Comparison of ENCODE assay signal across 9 mouse cellular contexts in genomic region chr7:45369022-45369745, GRCm38 (mm10). TPM values are rescaled to one million over a fixed set of nuclear protein-coding genes. Genes with fewer than 3 reads are reported as not detected.
DNase-seq lines count a peak whose midpoint lies in the region; ATAC-seq and TF ChIP-seq lines count a peak whose summit lies in the region.
"Had no signal": no experiment of that assay in that cellular context is flagged by ENCODE, and none has a peak within 500 bp of the region (broad histone marks: within the 10 kb centered on the region; RNA-seq: fewer than 3 reads in every experiment).

No protein-coding gene starts in this region.

- ATAC-seq in heart, postnatal 0 days (ENCODE audit: insufficient read depth, low read depth): no peak
- no peak for ATAC-seq in embryonic facial prominence, embryonic 13.5 days (ENCODE audit: insufficient number of reproducible peaks, insufficient read depth, low FRiP score, low TSS enrichment, low read depth)
- ATAC-seq in limb, embryonic 15.5 days (ENCODE audit: insufficient number of reproducible peaks, low FRiP score, low TSS enrichment, low read depth): no peak
- ATAC-seq in erythroblast, adult 5-6 weeks (replicated peaks; ENCODE audit: low FRiP score, poor library complexity, severe bottlenecking): no peak

- H3K27ac ChIP-seq in heart, postnatal 0 days (ENCODE audit: low read depth): no peak overlapping the region
- H3K27ac ChIP-seq in embryonic facial prominence, embryonic 13.5 days: no peak overlapping the region
- no peak overlapping the region for H3K27ac ChIP-seq in limb, embryonic 15.5 days
- H3K27ac ChIP-seq: liver, embryonic 15.5 days had no signal

- H3K9me3 ChIP-seq in heart, postnatal 0 days (replicated peaks; ENCODE audit: control insufficient read depth, low read length): no peaks in the 10 kb centered on the region
- no peaks in the 10 kb centered on the region for H3K9me3 ChIP-seq in E14TG2a.4 (ENCODE audit: low read length)
- no peaks in the 10 kb centered on the region for H3K9me3 ChIP-seq in embryonic facial prominence, embryonic 13.5 days
- no peaks in the 10 kb centered on the region for H3K9me3 ChIP-seq in limb, embryonic 15.5 days
- H3K9me3 ChIP-seq: liver, embryonic 15.5 days had no signal

- H3K9ac ChIP-seq in heart, postnatal 0 days (replicated peaks; ENCODE audit: low read depth, low read length): no peak overlapping the region
- no peak overlapping the region for H3K9ac ChIP-seq in embryonic facial prominence, embryonic 13.5 days
- H3K9ac ChIP-seq in limb, embryonic 15.5 days: no peak overlapping the region

- H3K36me3 ChIP-seq in heart, postnatal 0 days (replicated peaks; ENCODE audit: control insufficient read depth, insufficient read depth, low read length): peaks cover 18% of the 10 kb centered on the region
- peaks cover 31% of the 10 kb centered on the region for H3K36me3 ChIP-seq in E14TG2a.4 (ENCODE audit: insufficient read depth, low read length)
- peaks cover 21% of the 10 kb centered on the region for H3K36me3 ChIP-seq in embryonic facial prominence, embryonic 13.5 days
- peaks cover 19% of the 10 kb centered on the region; the same call in 1 of the 2 replicates for H3K36me3 ChIP-seq in limb, embryonic 15.5 days

- no peak for TF ChIP-seq EP300 in heart, postnatal 0 days (IDR thresholded peaks at IDR 0.05; ENCODE audit: low read depth)

- WGBS in heart, postnatal 0 days: 77% methylated on average over 16 of the region's 16 CpGs
- 74% methylated on average over 16 of the region's 16 CpGs for WGBS in embryonic facial prominence, embryonic 13.5 days
- WGBS in limb, embryonic 15.5 days: 74% methylated on average over 16 of the region's 16 CpGs

- no peak for TF ChIP-seq CTCF in heart, postnatal 0 days (IDR thresholded peaks at IDR 0.05; ENCODE audit: low read depth)
- TF ChIP-seq CTCF in E14TG2a.4 (conservative IDR thresholded peaks at IDR 0.05; ENCODE audit: low read length): no peak

- intact Hi-C loops in heart, postnatal 25 days (cut with DNase I): loop anchor here (2.0 kb wide), 1 partner anchor 68 kb away; no protein-coding TSS in a partner anchor

- H3K4me2 ChIP-seq in heart, postnatal 0 days (ENCODE audit: low read depth, low read length): 0 out of 2 replicates have a peak overlapping the region, but pooled peaks have one; percentile 88
- peak overlapping the region; percentile 92 for H3K4me2 ChIP-seq in embryonic facial prominence, embryonic 13.5 days
- H3K4me2 ChIP-seq in limb, embryonic 15.5 days: peak overlapping the region; percentile 88; the same call in 1 of the 2 replicates

- no peak for DNase-seq in heart, postnatal 0 days (ENCODE audit: low spot score)
- DNase-seq in heart, postnatal 25 days (ENCODE audit: low spot score): no peak
- DNase-seq in urinary bladder, adult 18-20 months (ENCODE audit: low spot score in 2 of 2): no peak
- no peak for DNase-seq in embryo, embryonic 10 days (ENCODE audit: low spot score)

- peaks cover 42% of the 10 kb centered on the region for H3K27me3 ChIP-seq in heart, postnatal 0 days (ENCODE audit: control insufficient read depth, insufficient read depth, low read length)
- H3K27me3 ChIP-seq in E14TG2a.4 (ENCODE audit: insufficient read depth, low read length): peaks cover 38% of the 10 kb centered on the region
- peaks cover 43% of the 10 kb centered on the region for H3K27me3 ChIP-seq in embryonic facial prominence, embryonic 13.5 days
- H3K27me3 ChIP-seq in limb, embryonic 15.5 days: peaks cover 41% of the 10 kb centered on the region

- H3K4me3 ChIP-seq in heart, postnatal 0 days (ENCODE audit: low read depth, low read length): no peak overlapping the region
- H3K4me3 ChIP-seq in E14TG2a.4 (replicated peaks; ENCODE audit: low read length): peak overlapping the region; percentile 85; the same call in 1 of the 2 replicates
- H3K4me3 ChIP-seq in embryonic facial prominence, embryonic 13.5 days: 0 out of 2 replicates have a peak overlapping the region, but pooled peaks have one; percentile 51
- peak overlapping the region; percentile 57 for H3K4me3 ChIP-seq in limb, embryonic 15.5 days

- peaks cover 27% of the 10 kb centered on the region for H3K4me1 ChIP-seq in heart, postnatal 0 days (ENCODE audit: control insufficient read depth, insufficient read depth)
- peaks cover 65% of the 10 kb centered on the region for H3K4me1 ChIP-seq in E14TG2a.4 (replicated peaks; ENCODE audit: low read depth, low read length)
- peaks cover 32% of the 10 kb centered on the region for H3K4me1 ChIP-seq in embryonic facial prominence, embryonic 13.5 days
- peaks cover 33% of the 10 kb centered on the region for H3K4me1 ChIP-seq in limb, embryonic 15.5 days

RNA-seq across cellular contexts. Expression of gene Lin7b, which starts 1.2 kb away (rescaled TPM):
- total RNA-seq in heart, postnatal 0 days (2014; rRNA removed; ENCODE audit: low replicate concordance): 0.46 TPM in 1 of 2 replicates, not detected in the other
- 2.2 and 2.3 TPM in 2 replicates for polyA plus RNA-seq in heart, postnatal 0 days (2015; fragmentation: Nextera tagmentation; extraction: Ambion mirVana)
- total RNA-seq in heart, postnatal 25 days (2021): 1 to 10 TPM; 1.8 to 2.0 TPM
- 1.6 and 2.7 TPM in 2 replicates for polyA plus RNA-seq in embryonic facial prominence, embryonic 13.5 days (2015; fragmentation: Nextera tagmentation; extraction: Ambion mirVana)
- 2.3 and 2.5 TPM in 2 replicates for polyA plus RNA-seq in limb, embryonic 15.5 days (2015; fragmentation: Nextera tagmentation; extraction: Ambion mirVana)
- 1.5 TPM in 1 of 2 replicates, not detected in the other for total RNA-seq in erythroblast, adult 5-6 weeks (2015; ENCODE audit: low replicate concordance)
- 5.4 TPM in 1 of 2 replicates, not detected in the other for total RNA-seq in erythroblast, adult 5-6 weeks (2017; ENCODE audit: low replicate concordance)
- polyA plus RNA-seq: liver, embryonic 15.5 days had no signal

RNA-seq across cellular contexts. Expression of gene Ppfia3, which starts 2.4 kb away (rescaled TPM):
- 0.15 and 1.8 TPM in 2 replicates for total RNA-seq in heart, postnatal 0 days (2014; rRNA removed; ENCODE audit: low replicate concordance)
- polyA plus RNA-seq in heart, postnatal 0 days (2015; fragmentation: Nextera tagmentation; extraction: Ambion mirVana): 0.58 and 0.68 TPM in 2 replicates
- total RNA-seq in heart, postnatal 25 days (2021): under 1 TPM; 0.18 to 0.25 TPM
- 6.6 and 8.2 TPM in 2 replicates for polyA plus RNA-seq in embryonic facial prominence, embryonic 13.5 days (2015; fragmentation: Nextera tagmentation; extraction: Ambion mirVana)
- polyA plus RNA-seq in limb, embryonic 15.5 days (2015; fragmentation: Nextera tagmentation; extraction: Ambion mirVana): 7.8 and 9.1 TPM in 2 replicates
- total RNA-seq in erythroblast, adult 5-6 weeks (2015; ENCODE audit: low replicate concordance): 1.9 TPM in 1 of 2 replicates, not detected in the other
- 0.26 TPM in 1 of 2 replicates, not detected in the other for total RNA-seq in erythroblast, adult 5-6 weeks (2017; ENCODE audit: low replicate concordance)

RNA-seq across cellular contexts. Expression of gene Snrnp70, which starts 26.4 kb away (rescaled TPM):
- total RNA-seq in heart, postnatal 0 days (2014; rRNA removed; ENCODE audit: low replicate concordance): 141 and 162 TPM in 2 replicates
- polyA plus RNA-seq in heart, postnatal 0 days (2015; fragmentation: Nextera tagmentation; extraction: Ambion mirVana): 79.7 and 80.3 TPM in 2 replicates
- total RNA-seq in heart, postnatal 25 days (2021): 100 to 1,000 TPM; 110 to 111 TPM
- 285 and 299 TPM in 2 replicates for polyA plus RNA-seq in embryonic facial prominence, embryonic 13.5 days (2015; fragmentation: Nextera tagmentation; extraction: Ambion mirVana)
- polyA plus RNA-seq in limb, embryonic 15.5 days (2015; fragmentation: Nextera tagmentation; extraction: Ambion mirVana): 199 and 204 TPM in 2 replicates
- 50.5 and 70.2 TPM in 2 replicates for total RNA-seq in erythroblast, adult 5-6 weeks (2015; ENCODE audit: low replicate concordance)
- 169 and 259 TPM in 2 replicates for total RNA-seq in erythroblast, adult 5-6 weeks (2017; ENCODE audit: low replicate concordance)

RNA-seq across cellular contexts. Expression of gene Hrc, which starts 34.1 kb away (rescaled TPM):
- 38.8 and 39.7 TPM in 2 replicates for total RNA-seq in heart, postnatal 0 days (2014; rRNA removed; ENCODE audit: low replicate concordance)
- 43.8 and 45.9 TPM in 2 replicates for polyA plus RNA-seq in heart, postnatal 0 days (2015; fragmentation: Nextera tagmentation; extraction: Ambion mirVana)
- total RNA-seq in heart, postnatal 25 days (2021): 100 to 1,000 TPM; 773 to 825 TPM
- polyA plus RNA-seq in embryonic facial prominence, embryonic 13.5 days (2015; fragmentation: Nextera tagmentation; extraction: Ambion mirVana): 2.2 and 2.9 TPM in 2 replicates
- polyA plus RNA-seq in limb, embryonic 15.5 days (2015; fragmentation: Nextera tagmentation; extraction: Ambion mirVana): 6.5 and 15.1 TPM in 2 replicates
- not detected in 2 replicates for total RNA-seq in erythroblast, adult 5-6 weeks (2015; ENCODE audit: low replicate concordance)
- not detected in 2 replicates for total RNA-seq in erythroblast, adult 5-6 weeks (2017; ENCODE audit: low replicate concordance)

RNA-seq across cellular contexts. Expression of gene Trpm4, which starts 35.6 kb away (rescaled TPM):
- 15.8 and 44.0 TPM in 2 replicates for total RNA-seq in heart, postnatal 0 days (2014; rRNA removed; ENCODE audit: low replicate concordance)
- 14.2 and 15.2 TPM in 2 replicates for polyA plus RNA-seq in heart, postnatal 0 days (2015; fragmentation: Nextera tagmentation; extraction: Ambion mirVana)
- total RNA-seq in heart, postnatal 25 days (2021): 10 to 100 TPM; 23.5 to 25.0 TPM
- polyA plus RNA-seq in embryonic facial prominence, embryonic 13.5 days (2015; fragmentation: Nextera tagmentation; extraction: Ambion mirVana): 17.8 and 23.8 TPM in 2 replicates
- 22.0 and 22.6 TPM in 2 replicates for polyA plus RNA-seq in limb, embryonic 15.5 days (2015; fragmentation: Nextera tagmentation; extraction: Ambion mirVana)
- 0.42 TPM in 1 of 2 replicates, not detected in the other for total RNA-seq in erythroblast, adult 5-6 weeks (2015; ENCODE audit: low replicate concordance)
- not detected in 2 replicates for total RNA-seq in erythroblast, adult 5-6 weeks (2017; ENCODE audit: low replicate concordance)
